Mouse (Mus musculus) intestine, postnatal 0 days (tissue): ENCODE results near the gene Ribc1. TPM values are rescaled to one million over a fixed set of nuclear protein-coding genes. Genes with fewer than 3 reads are reported as not detected.

Experiments
- ATAC-seq: fragments of 200-750 bp; cut with Nextera tagmentation; 2 replicates; pipeline ENCODE4 v1.8.0; 2017; ENCODE audit warnings: mild to moderate bottlenecking, moderate TSS enrichment, moderate library complexity
- H3K27ac ChIP-seq: fragments of 300-500 bp; sonication (generic); 2 replicates; pipeline ENCODE4 v1.5.1; 2014; ENCODE audit warnings: mild to moderate bottlenecking, low read depth, low read length, moderate library complexity
- H3K27me3 ChIP-seq: fragments of 300-500 bp; sonication (generic); replicated peaks from 2 replicates; pipeline ENCODE4 v1.6.1; 2014; ENCODE audit warnings: low read length, mixed read lengths; ENCODE audit not compliant: control insufficient read depth, insufficient read depth
- H3K36me3 ChIP-seq: fragments of 300-500 bp; sonication (generic); 2 replicates; pipeline ENCODE4 v1.6.1; 2014; ENCODE audit warnings: mild to moderate bottlenecking, moderate library complexity; ENCODE audit not compliant: control insufficient read depth, insufficient read depth
- H3K4me1 ChIP-seq: fragments of 300-500 bp; sonication (generic); replicated peaks from 2 replicates; pipeline ENCODE4 v1.6.1; 2014; ENCODE audit warnings: antibody characterized with exemption, low read length, mixed read lengths; ENCODE audit not compliant: control insufficient read depth, insufficient read depth
- H3K4me2 ChIP-seq: fragments of 300-500 bp; sonication (generic); replicated peaks from 2 replicates; pipeline ENCODE4 v1.6.1; 2014; ENCODE audit warnings: low read depth, mild to moderate bottlenecking, moderate library complexity
- H3K4me3 ChIP-seq: fragments of 300-500 bp; sonication (generic); 2 replicates; pipeline ENCODE4 v1.5.1; 2014; ENCODE audit warnings: low read depth, low read length
- H3K9ac ChIP-seq: fragments of 300-500 bp; sonication (generic); 2 replicates; pipeline ENCODE4 v1.6.1; 2014; ENCODE audit warnings: mild to moderate bottlenecking, low read depth, low read length
- H3K9me3 ChIP-seq: fragments of 300-500 bp; sonication (generic); 2 replicates; pipeline ENCODE4 v1.6.1; 2016; ENCODE audit warnings: mixed run types; ENCODE audit not compliant: control insufficient read depth
- CTCF ChIP-seq: sonication (generic); IDR thresholded peaks from 2 replicates; pipeline ENCODE4 v1.5.1; 2016; ENCODE audit warnings: low read depth, mild to moderate bottlenecking, control low read depth, antibody characterized with exemption, moderate library complexity
- WGBS: fragments of 180-500 bp; shearing (Covaris S2); extraction: QIAGEN DNeasy Blood & Tissue Kit; methylation state at CpG from one replicate; pipeline ENCODE4 v1.1.7; 2014; 5-methylcytosine and 5-hydroxymethylcytosine counted together
- polyA plus RNA-seq: library from polyadenylated mRNA; unstranded; fragments of >200 nt; fragmentation: Nextera tagmentation; extraction: Ambion mirVana; gene quantifications from 2 replicates; pipeline ENCODE4 v1.2.1, GENCODE M21; 2015

Gene Ribc1
- polyA plus RNA-seq, 1 experiment from 2014 or later: 2.1 TPM

DNA sequence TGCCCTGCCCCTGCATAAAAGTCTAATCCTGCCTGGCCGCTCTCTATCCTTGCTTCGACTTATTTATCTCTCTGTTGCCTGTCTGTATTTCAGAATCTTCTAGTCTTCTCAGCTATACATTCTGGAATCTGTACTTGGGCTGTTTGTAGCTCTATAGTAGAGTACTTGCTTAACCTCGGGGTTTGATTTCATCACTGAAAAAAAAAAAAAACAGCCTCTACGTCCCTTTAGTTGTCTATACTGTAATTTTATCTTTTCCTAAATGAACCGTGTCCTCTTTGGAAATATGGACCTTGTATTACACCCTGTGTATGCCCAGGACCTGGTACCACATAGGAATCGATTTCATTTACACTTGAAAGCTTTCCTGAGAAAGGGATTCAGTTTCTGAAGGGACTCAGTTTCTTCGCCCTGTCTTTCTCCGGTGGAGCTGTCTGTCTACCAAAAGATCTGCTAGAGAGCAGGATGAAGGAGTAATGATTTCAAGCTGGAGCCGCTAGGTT lies 14.9 kb downstream of the Ribc1 start:
- H3K9me3 ChIP-seq: no peaks in the 10 kb centered on the region
- no peak for TF ChIP-seq CTCF
- no peaks in the 10 kb centered on the region for H3K4me1 ChIP-seq
- no peak overlapping the region; the same call in 1 of the 2 replicates for H3K27ac ChIP-seq
- peak overlapping the region; percentile 49 for H3K4me3 ChIP-seq
- H3K4me2 ChIP-seq: peak overlapping the region; percentile 67
- no peak for ATAC-seq
- peaks cover 13% of the 10 kb centered on the region; the same call in 1 of the 2 replicates for H3K36me3 ChIP-seq
- no peak overlapping the region for H3K9ac ChIP-seq
- H3K27me3 ChIP-seq: no peaks in the 10 kb centered on the region
- 38% methylated on average over 9 of the region's 9 CpGs for WGBS

DNA sequence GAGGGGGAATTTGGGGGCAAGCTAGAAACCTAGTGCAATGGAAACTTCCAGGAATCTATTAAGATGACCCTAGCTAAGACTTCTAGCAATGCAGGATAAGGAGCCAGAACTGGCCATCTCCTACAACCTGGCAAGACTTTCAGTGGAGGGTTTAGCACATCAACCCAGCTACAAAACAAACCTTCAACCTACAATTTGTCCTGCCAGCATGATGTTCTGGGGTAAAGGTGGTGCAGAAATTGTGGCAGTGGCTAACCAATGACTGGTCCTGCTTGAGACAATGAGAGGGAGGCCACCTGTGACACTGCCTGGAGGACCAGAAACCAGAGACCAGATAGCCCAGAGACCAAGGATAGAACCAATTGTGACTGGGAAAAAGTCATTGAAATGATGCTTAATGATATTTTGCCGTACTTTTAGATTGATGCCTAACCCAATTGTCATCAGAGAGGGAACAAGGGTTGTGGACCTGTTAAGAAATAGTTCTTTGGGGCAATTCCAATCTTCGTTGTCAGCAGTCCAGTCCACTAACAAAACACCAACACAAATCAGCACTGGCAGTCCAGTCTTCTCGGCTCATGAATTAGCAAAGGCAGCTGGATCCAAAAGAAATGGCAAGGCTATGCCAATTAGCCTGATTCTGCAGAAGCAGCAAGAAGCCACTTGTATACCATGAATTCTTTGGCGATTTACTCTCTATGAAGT lies 16.9 kb downstream of the Ribc1 start:
- H3K4me1 ChIP-seq: no peaks in the 10 kb centered on the region
- H3K9ac ChIP-seq: no peak overlapping the region
- 74% methylated on average over 4 of the region's 4 CpGs for WGBS
- TF ChIP-seq CTCF: no peak
- peaks cover 4% of the 10 kb centered on the region; the same call in 1 of the 2 replicates for H3K36me3 ChIP-seq
- no peak overlapping the region for H3K27ac ChIP-seq
- no peak overlapping the region for H3K4me3 ChIP-seq
- H3K9me3 ChIP-seq: no peaks in the 10 kb centered on the region
- H3K4me2 ChIP-seq: no peak overlapping the region
- H3K27me3 ChIP-seq: no peaks in the 10 kb centered on the region; the same call in 1 of the 2 replicates
- ATAC-seq: no peak

Other genes starting within 250 kb of the Ribc1 start
- gene Huwe1, start 215.5 kb downstream of the Ribc1 start, polyA plus RNA-seq: 11.6 and 12.5 TPM in 2 replicates
- 82.5 and 87.3 TPM in 2 replicates for gene Hsd17b10, start 14.4 kb downstream of the Ribc1 start, polyA plus RNA-seq
- gene Smc1a, start 133 bp upstream of the Ribc1 start, polyA plus RNA-seq: 35.8 and 37.1 TPM in 2 replicates
- gene Iqsec2, start 128.0 kb upstream of the Ribc1 start, polyA plus RNA-seq: 6.5 and 7.3 TPM in 2 replicates
- gene Kdm5c, start 216.7 kb upstream of the Ribc1 start, polyA plus RNA-seq: 16.2 and 19.7 TPM in 2 replicates